Mouse (Mus musculus) ES-Bruce4 (cell line): ENCODE measurements around the gene Brca2. TPM values are rescaled to one million over a fixed set of nuclear protein-coding genes. Genes with fewer than 3 reads are reported as not detected.

Experiments used
- H3K27ac ChIP-seq: 2 replicates; pipeline ENCODE4 v1.5.1; 2012; ENCODE audit warnings: low read length, inconsistent platforms; ENCODE audit not compliant: insufficient read depth
- H3K27me3 ChIP-seq: 2 replicates; pipeline ENCODE4 v1.6.1; 2012; ENCODE audit warnings: mild to moderate bottlenecking, low read length, inconsistent platforms; ENCODE audit not compliant: control insufficient read depth, poor library complexity, insufficient read depth, severe bottlenecking
- H3K36me3 ChIP-seq: 2 replicates; pipeline ENCODE4 v1.6.1; 2012; ENCODE audit warnings: inconsistent platforms, mild to moderate bottlenecking, low read length, moderate library complexity; ENCODE audit not compliant: control insufficient read depth, poor library complexity, insufficient read depth, severe bottlenecking
- H3K4me1 ChIP-seq: one replicate; pipeline ENCODE4 v1.8.1; 2011; ENCODE audit warnings: low read length; ENCODE audit not compliant: control insufficient read depth, insufficient read depth
- H3K4me3 ChIP-seq: 2 replicates; pipeline ENCODE4 v1.5.1; 2011; ENCODE audit warnings: low read depth, mild to moderate bottlenecking, low read length
- H3K9ac ChIP-seq: 2 replicates; pipeline ENCODE4 v1.6.1; 2012; ENCODE audit warnings: low read depth, mild to moderate bottlenecking, inconsistent platforms; ENCODE audit not compliant: poor library complexity, severe bottlenecking
- H3K9me3 ChIP-seq: replicated peaks from 2 replicates; pipeline ENCODE4 v1.6.1; 2012; ENCODE audit warnings: mild to moderate bottlenecking, low read length, inconsistent platforms; ENCODE audit not compliant: control insufficient read depth, poor library complexity, insufficient read depth, severe bottlenecking
- CTCF ChIP-seq: IDR thresholded peaks from one replicate; pipeline ENCODE4 v1.8.1; 2011; ENCODE audit warnings: low read depth, low read length
- EP300 ChIP-seq: IDR thresholded peaks from 2 replicates; pipeline ENCODE4 v1.6.1; 2011; ENCODE audit warnings: low read depth, low read length; ENCODE audit not compliant: insufficient read depth
- POLR2A ChIP-seq: IDR thresholded peaks from one replicate; pipeline ENCODE4 v1.8.1; 2011; ENCODE audit warnings: low read length; ENCODE audit not compliant: insufficient read depth
- polyA plus RNA-seq: library from polyadenylated mRNA; stranded (reverse); fragments of >200 nt; gene quantifications from 2 replicates; pipeline ENCODE4 v1.2.4, GENCODE M21; 2011; ENCODE audit warnings: low read depth; ENCODE audit not compliant: missing spikeins, insufficient read depth, insufficient read length

The Brca2 gene
- polyA plus RNA-seq, 1 experiment, result 58.8 TPM

DNA sequence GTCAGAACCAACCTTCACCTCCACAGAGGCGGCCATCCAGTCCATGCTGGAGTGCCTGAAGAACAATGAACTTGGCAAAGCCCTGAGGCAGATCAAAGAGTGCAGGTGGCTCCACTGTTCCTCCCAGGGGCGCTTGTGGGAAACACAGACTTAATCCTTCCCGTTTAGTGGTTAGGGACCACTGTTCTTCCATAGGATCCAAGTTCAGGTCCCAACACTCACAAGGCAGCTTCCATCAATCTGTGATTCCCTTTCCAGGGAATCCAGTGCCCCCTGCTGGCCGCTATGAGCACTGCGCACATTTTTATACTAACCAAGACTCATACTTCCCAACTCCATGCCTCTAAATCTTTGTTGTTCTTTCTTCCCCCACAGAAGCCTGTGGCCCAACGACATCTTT is 26.6 kb upstream of the Brca2 start:
- Histone ChIP-seq H3K4me3 (no peak overlapping the region), H3K4me1 (no peaks in the 10 kb centered on the region), H3K27ac (no peak overlapping the region), H3K9me3 (no peaks in the 10 kb centered on the region), H3K9ac (no peak overlapping the region), H3K27me3 (no peaks in the 10 kb centered on the region), H3K36me3 (no peaks in the 10 kb centered on the region)
- TF ChIP-seq CTCF (peak; percentile 89), POLR2A (no peak)

DNA sequence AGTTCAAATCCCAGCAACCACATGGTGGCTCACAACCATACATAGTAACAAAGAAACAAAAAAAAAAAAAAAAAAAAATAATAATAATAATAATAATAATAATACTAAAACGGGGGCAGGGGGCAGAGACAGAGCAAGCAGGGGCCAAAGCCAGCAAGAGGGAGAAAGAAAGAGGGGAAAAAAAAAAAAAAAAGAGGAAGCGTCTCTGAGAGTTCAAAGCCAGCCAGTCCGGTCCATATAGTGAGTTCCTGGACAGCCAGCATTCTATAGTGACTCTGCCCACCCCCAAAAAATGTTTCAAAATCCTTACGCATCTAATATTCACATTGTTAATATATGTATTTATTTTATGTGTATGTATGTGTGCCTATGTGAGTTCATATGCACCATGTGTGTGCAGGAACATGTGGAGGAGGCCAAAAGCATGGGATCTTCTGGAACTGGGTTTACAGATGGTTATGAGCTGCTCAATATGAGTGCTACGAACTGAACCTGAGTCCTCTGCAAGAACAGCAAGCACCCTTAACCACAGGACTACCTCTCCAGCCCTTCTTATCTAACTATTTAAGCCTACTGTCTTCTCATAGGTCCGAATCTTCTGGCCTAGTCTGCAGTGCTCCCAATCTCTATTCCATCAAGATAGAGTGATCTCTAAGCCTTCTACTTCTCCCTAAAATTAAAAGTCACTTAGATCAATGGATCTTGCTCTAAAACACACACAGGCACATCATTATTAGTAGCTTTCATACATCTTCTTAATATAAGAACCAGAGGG is 11.8 kb upstream of the Brca2 start:
- H3K36me3 ChIP-seq, result no peaks in the 10 kb centered on the region
- TF ChIP-seq CTCF (no peak), POLR2A (no peak), EP300 (no peak)
- no peak overlapping the region for H3K9ac ChIP-seq
- H3K9me3 ChIP-seq, result no peaks in the 10 kb centered on the region
- H3K4me1 ChIP-seq, result no peaks in the 10 kb centered on the region
- no peak overlapping the region for H3K27ac ChIP-seq
- H3K27me3 ChIP-seq, result no peaks in the 10 kb centered on the region
- H3K4me3 ChIP-seq, result no peak overlapping the region

DNA sequence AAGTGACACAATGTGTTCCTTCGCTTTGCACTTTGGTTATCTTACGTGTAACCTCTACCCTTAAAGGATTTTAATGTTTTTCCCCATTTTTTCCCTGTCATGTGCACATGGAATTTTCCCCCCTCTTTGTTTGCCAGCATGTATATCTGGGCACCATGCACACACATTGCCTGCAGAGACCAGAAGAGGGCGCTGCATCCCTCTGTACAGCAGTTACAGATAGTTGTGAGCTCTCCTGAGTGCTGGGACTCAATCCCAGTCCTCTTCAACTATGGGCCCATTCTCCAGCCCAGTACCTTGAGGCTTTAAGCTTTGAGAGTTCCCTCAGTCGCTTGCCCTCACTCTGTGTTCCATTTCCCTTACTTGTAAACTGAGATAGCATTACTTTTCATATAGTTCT is 9.2 kb upstream of the Brca2 start:
- Histone ChIP-seq H3K9ac (no peak overlapping the region), H3K4me3 (no peak overlapping the region), H3K9me3 (no peaks in the 10 kb centered on the region), H3K4me1 (no peaks in the 10 kb centered on the region), H3K27me3 (no peaks in the 10 kb centered on the region), H3K36me3 (no peaks in the 10 kb centered on the region), H3K27ac (no peak overlapping the region)
- TF ChIP-seq CTCF (peak; percentile 55), EP300 (no peak)

DNA sequence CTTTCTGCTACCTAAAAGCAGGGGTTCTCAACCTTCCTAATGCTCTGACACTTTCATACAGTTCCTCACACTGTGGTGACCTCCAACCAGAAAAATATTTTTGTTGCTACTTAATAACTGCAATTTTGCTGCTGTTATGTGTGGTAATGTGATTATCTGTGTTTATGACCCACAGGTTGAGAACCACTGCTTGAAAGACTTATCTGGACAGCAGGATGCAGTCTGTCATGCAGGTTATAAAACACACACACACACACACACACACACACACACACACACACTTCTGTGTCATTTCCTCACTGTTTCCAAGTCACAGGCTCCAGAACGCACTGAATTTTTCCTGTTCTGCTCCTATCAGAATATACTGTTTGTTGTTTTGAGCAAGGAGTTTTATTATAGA is 8.4 kb upstream of the Brca2 start:
- Histone ChIP-seq H3K27me3 (no peaks in the 10 kb centered on the region), H3K9ac (no peak overlapping the region), H3K4me3 (no peak overlapping the region), H3K9me3 (no peaks in the 10 kb centered on the region), H3K4me1 (no peaks in the 10 kb centered on the region), H3K27ac (no peak overlapping the region), H3K36me3 (no peaks in the 10 kb centered on the region)
- TF ChIP-seq POLR2A, result no peak
- no peak for TF ChIP-seq CTCF
- TF ChIP-seq EP300, result no peak

DNA sequence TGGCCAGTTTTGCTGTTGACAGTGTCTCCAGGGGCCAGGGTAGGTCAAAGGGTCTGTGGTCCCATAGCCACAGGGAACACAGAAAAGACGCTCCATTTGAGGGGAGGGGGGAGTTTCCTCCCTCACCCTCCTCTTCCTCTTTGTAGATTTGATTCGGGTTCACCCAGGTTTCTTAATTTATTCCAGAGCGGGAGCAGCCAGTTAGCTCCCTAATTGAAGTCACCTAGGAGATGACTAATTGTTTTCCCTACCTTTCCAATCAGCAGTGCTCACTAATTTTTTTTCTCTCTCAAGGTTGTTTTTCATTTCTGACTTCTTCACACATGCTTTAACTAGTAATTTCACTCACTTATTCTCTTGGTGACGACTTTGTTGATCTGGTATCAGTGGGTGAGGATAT is 4.4 kb upstream of the Brca2 start, which contains the start of gene Zar1l:
Zar1l (minus strand) TSS at position 101 of the 400 bp plus-strand sequence.
- H3K4me3 ChIP-seq, result peak within 1 kb of the TSS; percentile 28; the same call in 1 of the 2 replicates

DNA sequence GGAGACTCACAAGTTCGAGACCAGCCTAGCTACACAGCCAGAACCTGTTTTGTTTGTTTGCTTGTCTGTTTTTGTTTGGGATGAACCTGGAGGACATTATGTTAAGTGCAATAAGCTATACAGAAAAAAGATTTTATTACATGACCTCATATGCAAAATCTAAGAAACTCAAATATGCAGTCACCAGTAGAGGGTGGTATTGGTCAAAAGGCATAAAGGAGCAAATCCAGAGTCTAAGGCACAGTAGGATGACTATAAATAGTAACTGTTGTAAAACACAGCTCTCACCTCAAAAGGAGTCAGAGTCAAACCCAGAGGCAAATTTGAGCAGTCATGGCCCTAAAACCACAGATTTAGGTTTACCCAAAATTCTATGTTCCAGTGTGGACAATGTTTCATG is 2.9 kb upstream of the Brca2 start:
- H3K36me3 ChIP-seq, result no peaks in the 10 kb centered on the region
- no peak overlapping the region for H3K4me3 ChIP-seq
- no peak overlapping the region for H3K9ac ChIP-seq
- TF ChIP-seq EP300 (no peak), CTCF (no peak), POLR2A (no peak)
- H3K4me1 ChIP-seq, result no peaks in the 10 kb centered on the region
- H3K27ac ChIP-seq, result no peak overlapping the region
- no peaks in the 10 kb centered on the region for H3K9me3 ChIP-seq
- H3K27me3 ChIP-seq, result no peaks in the 10 kb centered on the region

More for the DNA sequence above, 4.4 kb upstream of the Brca2 start, which contains the start of gene Zar1l:
- no peaks in the 10 kb centered on the region for H3K4me1 ChIP-seq
- peak within 1 kb of the TSS; percentile 10; the same call in 1 of the 2 replicates for H3K9ac ChIP-seq
- no peak for TF ChIP-seq CTCF
- TF ChIP-seq EP300, result no peak
- TF ChIP-seq POLR2A, result no peak
- no peaks in the 10 kb centered on the region for H3K27me3 ChIP-seq
- H3K27ac ChIP-seq, result no peak within 1 kb of the TSS
- H3K9me3 ChIP-seq, result no peaks in the 10 kb centered on the region
- no peaks in the 10 kb centered on the region for H3K36me3 ChIP-seq
